Mouse (Mus musculus): ENCODE data around the gene Rpl28.

DNA sequence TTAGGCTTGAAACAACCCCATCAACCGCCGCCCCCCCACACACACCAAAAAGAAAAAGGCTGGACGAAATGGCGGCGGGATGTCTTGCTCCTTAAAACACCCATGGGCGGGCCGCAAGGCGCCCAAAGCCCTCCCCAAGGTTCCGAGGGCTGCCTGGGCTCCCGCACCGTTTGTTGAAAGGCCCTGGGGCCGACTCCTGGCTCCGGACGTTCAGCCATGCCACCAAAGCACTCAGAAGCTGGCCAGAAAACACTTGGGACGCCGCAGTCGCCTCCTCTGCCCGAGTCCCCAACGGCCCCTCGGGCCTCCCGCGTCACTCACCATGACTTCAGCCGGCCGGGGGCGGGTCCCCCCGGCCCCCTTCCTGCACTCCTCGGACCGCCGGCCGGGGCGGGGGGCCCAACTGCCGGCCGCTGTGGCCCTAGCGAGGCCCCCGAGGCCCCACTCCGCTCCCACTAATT lies 19.2 kb downstream of the Rpl28 start:
- no peak for TF ChIP-seq MAX (IDR thresholded peaks at IDR 0.05)
- TF ChIP-seq CTCF (IDR thresholded peaks at IDR 0.05; ENCODE audit: control insufficient read depth, insufficient read depth, insufficient read length), result no peak
- no peak for TF ChIP-seq FOSL1 (IDR thresholded peaks at IDR 0.05; ENCODE audit: insufficient read depth, low read length, poor library complexity, severe bottlenecking)
- TF ChIP-seq MYOG (IDR thresholded peaks at IDR 0.05; ENCODE audit: control insufficient read depth, extremely low read depth, insufficient read length), result no peak
- TF ChIP-seq USF1 (IDR thresholded peaks at IDR 0.05; ENCODE audit: low read depth), result no peak
- no peak for TF ChIP-seq MYOD1 (IDR thresholded peaks at IDR 0.05; ENCODE audit: control insufficient read depth, insufficient read length, low read depth)
- TF ChIP-seq CEBPB (IDR thresholded peaks at IDR 0.05; ENCODE audit: low read depth), result no peak
